Mouse (Mus musculus): Measurements from ENCODE around the gene Gtf3c2. TPM values are rescaled to one million over a fixed set of nuclear protein-coding genes. Genes with fewer than 3 reads are reported as not detected.

Gene Gtf3c2
- polyA plus RNA-seq, 1 experiment from 2014 or later: 78.2 TPM

DNA sequence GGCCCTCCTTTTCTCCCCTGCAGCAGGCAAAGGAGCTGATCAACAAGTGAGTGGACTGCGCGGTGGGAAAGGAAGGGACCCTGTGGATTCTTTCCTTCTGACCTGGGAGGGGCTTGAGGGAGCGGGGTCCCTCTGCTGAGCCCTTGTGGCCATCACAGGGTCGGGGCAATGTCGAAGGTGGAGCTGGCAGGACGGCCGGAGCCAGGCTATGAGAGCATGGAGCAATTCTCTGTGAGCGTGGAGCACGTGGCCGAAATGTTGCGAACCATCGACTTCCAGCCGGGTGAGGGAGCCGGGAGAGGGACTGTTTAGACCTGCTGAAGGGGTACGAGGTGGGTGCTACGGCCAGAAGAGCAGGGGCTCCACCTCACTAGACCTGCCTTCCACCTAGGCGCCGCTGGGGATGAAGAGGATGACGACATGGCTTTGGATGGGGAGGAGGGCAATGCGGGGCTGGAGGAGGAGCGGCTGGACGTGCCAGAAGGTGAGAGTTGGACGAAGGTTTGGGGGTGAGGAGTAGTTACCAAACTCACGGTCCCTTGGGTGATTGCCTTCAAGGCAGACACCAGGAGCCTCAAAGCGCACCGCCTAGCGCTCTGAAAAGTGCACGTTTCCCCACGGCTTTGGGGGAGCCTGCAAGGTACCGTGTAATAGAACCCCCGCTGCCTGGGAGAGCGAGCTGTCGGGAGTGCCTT lies 43.1 kb downstream of the Gtf3c2 start:
- ATAC-seq (ENCODE audit: low read depth): no peak
- Histone ChIP-seq H3K4me3 (ENCODE audit: low read length) (no peak overlapping the region), H3K27me3 (ENCODE audit: control insufficient read depth, insufficient read depth, low read depth, low read length) (peaks cover 56% of the 10 kb centered on the region), H3K36me3 (ENCODE audit: control insufficient read depth, insufficient read depth, low read length) (0 out of 2 replicates have a peak, but pooled peaks cover 2% of the 10 kb centered on the region), H3K4me1 (replicated peaks; ENCODE audit: control insufficient read depth, insufficient read depth, low read length) (peaks cover 7% of the 10 kb centered on the region; the same call in 1 of the 2 replicates), H3K27ac (ENCODE audit: low read length) (no peak overlapping the region), H3K4me2 (ENCODE audit: low read depth, low read length) (no peak overlapping the region), H3K9ac (ENCODE audit: low read length) (no peak overlapping the region), H3K9me3 (ENCODE audit: control insufficient read depth, low read length) (no peaks in the 10 kb centered on the region)
- WGBS: 1% methylated on average over 32 of the region's 33 CpGs

DNA sequence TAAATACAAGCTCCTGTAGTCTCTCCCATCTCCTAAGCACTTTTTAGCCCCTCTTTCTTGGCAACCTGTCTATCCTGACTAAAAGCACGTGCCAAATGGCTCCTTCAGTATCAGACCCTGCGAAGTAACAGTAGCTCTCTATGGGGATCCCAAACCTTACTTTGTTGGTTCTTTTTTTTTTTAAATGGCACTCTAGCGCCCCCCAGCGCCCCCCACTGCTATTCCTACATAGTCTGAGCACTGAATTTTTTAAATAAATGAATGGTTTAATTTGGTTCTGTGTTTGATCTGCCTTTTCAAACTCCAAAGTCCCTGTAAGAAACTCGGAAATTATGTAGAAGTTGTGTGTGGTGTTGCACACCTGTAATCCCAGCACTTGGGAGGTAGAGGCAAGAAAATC lies 53.9 kb downstream of the Gtf3c2 start:
- Histone ChIP-seq H3K27me3 (ENCODE audit: control insufficient read depth, insufficient read depth, low read depth, low read length) (no peaks in the 10 kb centered on the region), H3K4me3 (ENCODE audit: low read length) (no peak overlapping the region), H3K9me3 (ENCODE audit: control insufficient read depth, low read length) (no peaks in the 10 kb centered on the region), H3K36me3 (ENCODE audit: control insufficient read depth, insufficient read depth, low read length) (no peaks in the 10 kb centered on the region), H3K27ac (ENCODE audit: low read length) (no peak overlapping the region), H3K4me2 (ENCODE audit: low read depth, low read length) (no peak overlapping the region), H3K9ac (ENCODE audit: low read length) (no peak overlapping the region), H3K4me1 (replicated peaks; ENCODE audit: control insufficient read depth, insufficient read depth, low read length) (no peaks in the 10 kb centered on the region)
- ATAC-seq (ENCODE audit: low read depth): no peak
- 36% methylated on average over 5 of the region's 5 CpGs for WGBS

DNA sequence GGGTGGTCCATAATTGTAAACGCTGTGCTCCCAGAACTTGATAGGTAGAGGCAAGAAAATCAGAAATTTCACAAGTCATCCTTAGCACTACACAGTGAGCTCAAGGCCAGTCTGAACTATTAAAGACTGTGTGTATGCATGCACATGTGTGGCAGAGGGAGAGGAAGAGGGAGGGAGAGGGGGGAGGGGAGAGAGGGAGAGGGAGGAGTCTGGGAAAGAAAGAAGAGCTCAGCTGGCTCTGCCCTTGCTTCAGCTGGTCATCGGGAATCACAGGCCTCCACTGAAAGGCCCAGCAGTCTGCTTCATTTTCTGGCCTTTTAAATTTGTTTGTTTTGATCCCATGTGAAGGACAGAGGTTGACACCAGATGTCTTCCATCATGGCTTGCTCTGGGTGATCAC lies 56.5 kb downstream of the Gtf3c2 start:
- Histone ChIP-seq H3K36me3 (ENCODE audit: control insufficient read depth, insufficient read depth, low read length) (no peaks in the 10 kb centered on the region), H3K4me1 (replicated peaks; ENCODE audit: control insufficient read depth, insufficient read depth, low read length) (no peaks in the 10 kb centered on the region), H3K4me2 (ENCODE audit: low read depth, low read length) (no peak overlapping the region), H3K9me3 (ENCODE audit: control insufficient read depth, low read length) (no peaks in the 10 kb centered on the region), H3K27me3 (ENCODE audit: control insufficient read depth, insufficient read depth, low read depth, low read length) (no peaks in the 10 kb centered on the region), H3K9ac (ENCODE audit: low read length) (no peak overlapping the region), H3K27ac (ENCODE audit: low read length) (no peak overlapping the region), H3K4me3 (ENCODE audit: low read length) (no peak overlapping the region)
- 43% methylated on average over 2 of the region's 2 CpGs for WGBS
- no peak for ATAC-seq (ENCODE audit: low read depth)

DNA sequence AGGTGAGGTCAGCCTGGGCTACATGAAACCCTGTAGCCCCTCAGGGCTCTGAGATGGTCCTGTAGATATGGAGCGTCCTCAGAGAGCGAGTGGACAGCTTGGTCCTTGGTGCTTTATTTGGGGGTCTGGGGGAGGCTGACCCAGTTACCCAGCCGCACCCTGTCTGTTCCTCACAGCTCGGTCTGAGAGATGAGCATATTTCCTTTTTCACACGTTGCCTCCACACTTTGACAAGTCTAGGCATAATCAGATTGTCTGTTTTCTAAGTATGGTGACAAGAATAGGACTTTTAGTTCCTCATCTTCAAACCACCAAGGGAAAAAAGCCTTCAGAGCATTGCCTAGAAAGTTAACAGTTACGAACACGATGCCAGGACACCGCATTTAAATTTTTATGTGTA lies 58.8 kb downstream of the Gtf3c2 start:
- H3K27me3 ChIP-seq (ENCODE audit: control insufficient read depth, insufficient read depth, low read depth, low read length): no peaks in the 10 kb centered on the region
- no peak overlapping the region for H3K27ac ChIP-seq (ENCODE audit: low read length)
- H3K9me3 ChIP-seq (ENCODE audit: control insufficient read depth, low read length): no peaks in the 10 kb centered on the region
- H3K4me2 ChIP-seq (ENCODE audit: low read depth, low read length): no peak overlapping the region
- H3K4me1 ChIP-seq (replicated peaks; ENCODE audit: control insufficient read depth, insufficient read depth, low read length): no peaks in the 10 kb centered on the region
- no peaks in the 10 kb centered on the region for H3K36me3 ChIP-seq (ENCODE audit: control insufficient read depth, insufficient read depth, low read length)
- no peak overlapping the region for H3K9ac ChIP-seq (ENCODE audit: low read length)
- 81% methylated on average over 8 of the region's 8 CpGs for WGBS
- no peak for ATAC-seq (ENCODE audit: low read depth)
- no peak overlapping the region for H3K4me3 ChIP-seq (ENCODE audit: low read length)

DNA sequence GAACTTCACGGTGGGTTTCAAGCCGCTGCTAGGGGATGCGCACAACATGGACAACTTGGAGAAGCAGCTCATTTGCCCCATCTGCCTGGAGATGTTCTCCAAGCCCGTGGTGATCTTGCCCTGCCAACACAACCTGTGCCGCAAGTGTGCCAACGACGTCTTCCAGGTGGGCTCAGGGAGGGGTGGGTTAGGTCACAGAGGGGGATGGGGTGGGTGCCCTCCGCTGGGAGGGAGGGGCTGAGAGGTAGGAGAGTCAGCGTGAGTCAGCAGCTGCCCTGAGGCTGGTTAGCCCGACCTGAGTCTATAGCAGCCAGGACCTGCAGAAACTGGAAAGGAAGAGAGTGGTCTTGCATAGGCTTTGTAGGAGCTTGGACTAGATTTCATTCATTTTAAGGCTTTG lies 63.0 kb downstream of the Gtf3c2 start:
- no peak overlapping the region for H3K27ac ChIP-seq (ENCODE audit: low read length)
- H3K4me3 ChIP-seq (ENCODE audit: low read length): no peak overlapping the region
- WGBS: 19% methylated on average over 10 of the region's 10 CpGs
- no peak for ATAC-seq (ENCODE audit: low read depth)
- H3K4me1 ChIP-seq (replicated peaks; ENCODE audit: control insufficient read depth, insufficient read depth, low read length): no peaks in the 10 kb centered on the region
- no peak overlapping the region for H3K4me2 ChIP-seq (ENCODE audit: low read depth, low read length)
- H3K9me3 ChIP-seq (ENCODE audit: control insufficient read depth, low read length): no peaks in the 10 kb centered on the region
- no peak overlapping the region for H3K9ac ChIP-seq (ENCODE audit: low read length)
- H3K27me3 ChIP-seq (ENCODE audit: control insufficient read depth, insufficient read depth, low read depth, low read length): peaks cover 4% of the 10 kb centered on the region; the same call in 1 of the 2 replicates
- no peaks in the 10 kb centered on the region for H3K36me3 ChIP-seq (ENCODE audit: control insufficient read depth, insufficient read depth, low read length)

DNA sequence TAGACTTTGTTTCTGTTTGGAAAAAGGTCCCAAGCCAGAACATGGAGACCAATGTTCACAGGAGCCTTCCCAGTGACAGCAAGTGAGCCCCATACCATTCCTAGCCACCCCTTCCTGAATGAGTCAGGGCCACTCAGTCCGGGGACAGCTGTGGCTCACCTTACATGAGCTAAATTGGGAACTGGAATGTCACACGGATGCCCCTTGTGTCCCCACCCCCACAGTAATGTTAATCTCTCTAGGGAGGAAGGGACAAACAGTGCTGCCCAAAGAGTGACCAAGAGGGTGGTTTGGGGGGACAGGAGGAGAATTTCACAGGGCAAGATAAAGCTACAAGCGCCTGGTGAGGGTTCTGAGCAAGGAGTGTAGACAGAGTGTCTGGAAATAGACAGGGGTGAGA lies 63.6 kb downstream of the Gtf3c2 start, which contains the start of gene Trim54:
Trim54 (plus strand) TSS at position 359 of the 400 bp plus-strand sequence.
- Histone ChIP-seq H3K27me3 (ENCODE audit: control insufficient read depth, insufficient read depth, low read depth, low read length) (peaks cover 4% of the 10 kb centered on the region; the same call in 1 of the 2 replicates), H3K27ac (ENCODE audit: low read length) (no peak within 1 kb of the TSS), H3K9ac (ENCODE audit: low read length) (no peak within 1 kb of the TSS), H3K4me3 (ENCODE audit: low read length) (no peak within 1 kb of the TSS), H3K4me2 (ENCODE audit: low read depth, low read length) (no peak within 1 kb of the TSS), H3K4me1 (replicated peaks; ENCODE audit: control insufficient read depth, insufficient read depth, low read length) (no peaks in the 10 kb centered on the region), H3K9me3 (ENCODE audit: control insufficient read depth, low read length) (no peaks in the 10 kb centered on the region), H3K36me3 (ENCODE audit: control insufficient read depth, insufficient read depth, low read length) (no peaks in the 10 kb centered on the region)
- 16% methylated on average over 3 of the region's 3 CpGs for WGBS
- ATAC-seq (ENCODE audit: low read depth): no peak

DNA sequence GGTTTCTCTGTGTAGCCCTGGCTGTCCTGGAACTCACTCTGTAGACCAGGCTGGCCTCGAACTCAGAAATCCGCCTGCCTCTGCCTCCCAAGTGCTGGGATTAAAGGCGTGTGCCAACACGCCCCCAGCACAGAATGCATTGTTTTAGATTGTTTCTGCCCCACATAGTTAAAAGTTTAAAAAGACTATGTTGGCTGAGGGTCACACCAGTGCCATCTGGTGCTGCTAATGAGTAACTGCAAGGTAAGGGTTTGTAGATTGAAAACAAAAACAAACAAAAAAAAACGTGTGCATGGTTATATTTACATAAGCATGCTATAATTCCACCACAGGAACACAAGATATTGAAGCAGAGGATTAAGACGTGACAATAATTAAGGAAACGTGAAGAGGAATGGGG lies 69.2 kb downstream of the Gtf3c2 start:
- no peaks in the 10 kb centered on the region for H3K4me1 ChIP-seq (replicated peaks; ENCODE audit: control insufficient read depth, insufficient read depth, low read length)

DNA sequence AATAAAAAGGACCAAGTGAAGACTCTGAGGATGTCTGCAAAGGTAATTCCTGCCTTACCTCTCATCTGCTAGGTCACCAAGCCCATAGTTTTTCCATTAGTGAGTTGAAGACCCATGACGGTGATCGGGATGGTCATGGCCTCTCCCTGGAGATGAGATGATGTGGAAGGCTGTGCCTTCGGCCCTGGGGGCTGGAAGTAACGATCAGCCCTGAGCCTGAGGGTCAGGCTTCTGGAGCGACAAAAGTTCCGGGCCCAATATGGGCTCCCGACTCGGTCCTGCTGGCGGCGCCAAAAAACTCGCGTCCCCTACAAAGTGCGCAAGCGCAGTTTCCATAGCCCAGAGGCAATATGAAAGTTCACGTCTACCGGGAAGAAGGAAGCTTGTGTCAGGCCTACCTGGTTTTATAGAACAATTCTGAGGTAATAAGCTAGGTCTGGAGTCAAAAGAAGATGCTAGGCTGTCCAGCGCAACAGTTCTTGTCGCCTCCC lies 71.9 kb downstream of the Gtf3c2 start, which contains the start of gene Slc30a3:
Slc30a3 (minus strand) TSS at position 238 of the 491 bp plus-strand sequence.
- 88% methylated on average over 18 of the region's 18 CpGs for WGBS
- ATAC-seq (ENCODE audit: low read depth): no peak
- Histone ChIP-seq H3K4me1 (replicated peaks; ENCODE audit: control insufficient read depth, insufficient read depth, low read length) (no peaks in the 10 kb centered on the region), H3K9me3 (ENCODE audit: control insufficient read depth, low read length) (no peaks in the 10 kb centered on the region), H3K4me3 (ENCODE audit: low read length) (no peak within 1 kb of the TSS), H3K27ac (ENCODE audit: low read length) (no peak within 1 kb of the TSS), H3K9ac (ENCODE audit: low read length) (no peak within 1 kb of the TSS), H3K36me3 (ENCODE audit: control insufficient read depth, insufficient read depth, low read length) (no peaks in the 10 kb centered on the region), H3K27me3 (ENCODE audit: control insufficient read depth, insufficient read depth, low read depth, low read length) (no peaks in the 10 kb centered on the region; the same call in 1 of the 2 replicates), H3K4me2 (ENCODE audit: low read depth, low read length) (no peak within 1 kb of the TSS)

More for the DNA sequence above, 69.2 kb downstream of the Gtf3c2 start:
- WGBS: 34% methylated on average over 7 of the region's 7 CpGs
- Histone ChIP-seq H3K36me3 (ENCODE audit: control insufficient read depth, insufficient read depth, low read length) (no peaks in the 10 kb centered on the region), H3K9ac (ENCODE audit: low read length) (no peak overlapping the region), H3K27me3 (ENCODE audit: control insufficient read depth, insufficient read depth, low read depth, low read length) (peaks cover 4% of the 10 kb centered on the region; the same call in 1 of the 2 replicates), H3K4me3 (ENCODE audit: low read length) (no peak overlapping the region), H3K9me3 (ENCODE audit: control insufficient read depth, low read length) (no peaks in the 10 kb centered on the region), H3K27ac (ENCODE audit: low read length) (no peak overlapping the region), H3K4me2 (ENCODE audit: low read depth, low read length) (no peak overlapping the region)
- no peak for ATAC-seq (ENCODE audit: low read depth)
